Mouse (Mus musculus) CD4-positive helper T cell, adult 2 months (primary cell): Measurements from ENCODE around the gene Actr1b.

Experiments used
- DNase-seq: peaks from one replicate; pipeline ENCODE4 v3.0.0-alpha.2; 2012; ENCODE audit warnings: low read depth, missing footprints, low spot score

The Actr1b gene

DNA sequence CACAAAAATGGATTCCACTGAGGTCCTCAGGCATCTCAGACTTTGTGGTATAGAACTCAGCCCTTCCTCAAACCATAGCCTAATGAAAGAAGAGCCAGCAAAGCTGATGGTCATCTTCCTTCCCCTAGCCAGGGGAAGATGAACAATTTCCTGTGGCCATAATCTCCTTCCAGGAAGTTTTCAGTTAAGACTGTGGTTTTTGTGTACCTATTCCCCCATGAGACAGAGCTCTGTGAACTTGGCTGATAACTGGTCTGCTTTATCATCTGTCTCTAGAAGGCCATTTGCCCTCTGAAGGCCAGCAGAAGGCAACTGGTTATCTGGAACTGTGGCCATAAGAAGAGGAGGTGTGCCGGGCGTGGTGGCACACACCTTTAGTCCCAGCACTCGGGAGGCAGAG, 58.0 kb downstream of the Actr1b start:
- DNase-seq: no peak

DNA sequence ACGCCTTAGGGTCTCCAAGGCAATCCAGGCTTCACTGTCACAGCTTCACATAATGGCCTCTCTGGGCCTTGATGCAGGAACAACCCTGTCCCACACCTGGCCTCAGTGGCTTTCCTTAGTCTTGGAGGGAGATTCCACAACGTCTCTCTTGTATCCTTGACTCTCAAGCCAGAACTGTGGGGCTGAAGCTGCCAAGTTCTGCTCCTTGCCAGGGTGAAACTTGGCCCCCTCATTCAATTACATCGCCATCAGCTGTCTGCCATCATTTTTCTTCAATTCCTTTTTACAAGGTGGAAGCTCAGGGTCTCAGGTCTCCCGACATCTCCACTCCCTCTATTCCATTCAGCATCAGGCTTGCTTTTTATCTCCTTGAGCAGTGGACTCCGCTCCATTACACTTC, 59.2 kb downstream of the Actr1b start:
- DNase-seq: no peak
